Mouse (Mus musculus) forebrain, embryonic 16.5 days (tissue): ENCODE results near the gene March1. TPM values are rescaled to one million over a fixed set of nuclear protein-coding genes. Genes with fewer than 3 reads are reported as not detected.
"Not testable (repeated sequence)": the region's sequence is repeated elsewhere in the genome, so short reads cannot be mapped to it uniquely, and the experiment has no call there.

Experiments
- ATAC-seq: fragments of 200-750 bp; cut with Nextera tagmentation; 2 replicates; pipeline ENCODE4 v1.8.0; 2017; ENCODE audit warnings: mild to moderate bottlenecking, moderate library complexity
- H3K27ac ChIP-seq: fragments of 300-500 bp; sonication (generic); 2 replicates; pipeline ENCODE4 v1.5.1; 2014; ENCODE audit warnings: low read length, control low read depth
- H3K27me3 ChIP-seq: fragments of 300-500 bp; sonication (generic); replicated peaks from 2 replicates; pipeline ENCODE4 v1.6.1; 2014; ENCODE audit warnings: low read length; ENCODE audit not compliant: control insufficient read depth, insufficient read depth
- H3K36me3 ChIP-seq: fragments of 300-500 bp; sonication (generic); 2 replicates; pipeline ENCODE4 v1.6.1; 2014; ENCODE audit not compliant: control insufficient read depth, insufficient read depth
- H3K4me1 ChIP-seq: fragments of 300-500 bp; sonication (generic); replicated peaks from 2 replicates; pipeline ENCODE4 v1.6.1; 2014; ENCODE audit warnings: low read length; ENCODE audit not compliant: control insufficient read depth, insufficient read depth
- H3K4me2 ChIP-seq: fragments of 300-500 bp; sonication (generic); 2 replicates; pipeline ENCODE4 v1.6.1; 2014; ENCODE audit warnings: mild to moderate bottlenecking, low read length, control low read depth
- H3K4me3 ChIP-seq: fragments of 300-500 bp; sonication (generic); replicated peaks from 2 replicates; pipeline ENCODE4 v1.5.1; 2014; ENCODE audit warnings: mild to moderate bottlenecking, low read length, control low read depth
- H3K9ac ChIP-seq: fragments of 300-500 bp; sonication (generic); replicated peaks from 2 replicates; pipeline ENCODE4 v1.6.1; 2014; ENCODE audit warnings: low read depth, low read length, control low read depth
- H3K9me3 ChIP-seq: fragments of 300-500 bp; sonication (generic); 2 replicates; pipeline ENCODE4 v1.6.1; 2016; ENCODE audit warnings: low read length; ENCODE audit not compliant: control insufficient read depth
- WGBS: fragments of 180-500 bp; shearing (Covaris S2); extraction: QIAGEN DNeasy Blood & Tissue Kit; methylation state at CpG from one replicate; pipeline ENCODE4 v1.1.7; 2014; 5-methylcytosine and 5-hydroxymethylcytosine counted together
- polyA plus RNA-seq: library from polyadenylated mRNA; unstranded; fragments of >200 nt; fragmentation: Nextera tagmentation; extraction: Ambion mirVana; gene quantifications from 2 replicates; pipeline ENCODE4 v1.2.1, GENCODE M21; 2015

March1 gene
- polyA plus RNA-seq, 1 experiment from 2014 or later: 38.1 TPM

GRCm38 (mm10) chr8:66406596-66407361, 789.1 kb downstream of the March1 start:
- Histone ChIP-seq H3K9ac (no peak overlapping the region), H3K27ac (no peak overlapping the region), H3K27me3 (no peaks in the 10 kb centered on the region), H3K9me3 (no peaks in the 10 kb centered on the region), H3K4me3 (no peak overlapping the region), H3K4me1 (no peaks in the 10 kb centered on the region), H3K4me2 (no peak overlapping the region), H3K36me3 (no peaks in the 10 kb centered on the region)
- ATAC-seq: no peak
- 90% methylated on average over 6 of the region's 6 CpGs for WGBS

GRCm38 (mm10) chr8:66410080-66410615, 792.4 kb downstream of the March1 start:
- no peaks in the 10 kb centered on the region for H3K27me3 ChIP-seq
- H3K27ac ChIP-seq: no peak overlapping the region
- H3K4me3 ChIP-seq: no peak overlapping the region
- no peaks in the 10 kb centered on the region for H3K4me1 ChIP-seq
- no peak overlapping the region for H3K4me2 ChIP-seq
- no peaks in the 10 kb centered on the region for H3K9me3 ChIP-seq
- WGBS: 84% methylated on average over 9 of the region's 9 CpGs
- H3K36me3 ChIP-seq: no peaks in the 10 kb centered on the region
- H3K9ac ChIP-seq: no peak overlapping the region
- ATAC-seq: no peak

- WGBS: 43% methylated on average over 2 of the region's 2 CpGs
- Histone ChIP-seq H3K27me3 (no peaks in the 10 kb centered on the region), H3K9ac (no peak overlapping the region), H3K36me3 (no peaks in the 10 kb centered on the region), H3K4me2 (no peak overlapping the region), H3K4me1 (no peaks in the 10 kb centered on the region), H3K27ac (no peak overlapping the region), H3K4me3 (no peak overlapping the region), H3K9me3 (no peaks in the 10 kb centered on the region)
- ATAC-seq: no peak
Observed at GRCm38 (mm10) chr8:66413101-66413500, 795.4 kb downstream of the March1 start.

GRCm38 (mm10) chr8:66415234-66415633, 797.5 kb downstream of the March1 start:
- no peak for ATAC-seq
- 93% methylated on average over 2 of the region's 2 CpGs for WGBS

GRCm38 (mm10) chr8:66417591-66417990, 799.9 kb downstream of the March1 start:
- not testable (repeated sequence) for H3K9ac ChIP-seq, H3K4me2 ChIP-seq, H3K27me3 ChIP-seq, H3K27ac ChIP-seq, H3K4me1 ChIP-seq, H3K4me3 ChIP-seq, ATAC-seq, H3K36me3 ChIP-seq, H3K9me3 ChIP-seq
- 88% methylated on average over 4 of the region's 4 CpGs for WGBS

More at GRCm38 (mm10) chr8:66415234-66415633, 797.5 kb downstream of the March1 start:
- H3K27me3 ChIP-seq: no peaks in the 10 kb centered on the region
- H3K9ac ChIP-seq: no peak overlapping the region
- H3K4me2 ChIP-seq: no peak overlapping the region
- no peak overlapping the region for H3K4me3 ChIP-seq
- no peaks in the 10 kb centered on the region for H3K9me3 ChIP-seq
- no peaks in the 10 kb centered on the region for H3K36me3 ChIP-seq
- H3K27ac ChIP-seq: no peak overlapping the region
- H3K4me1 ChIP-seq: no peaks in the 10 kb centered on the region

- no peak for ATAC-seq
- no peak overlapping the region for H3K4me3 ChIP-seq
- H3K9ac ChIP-seq: no peak overlapping the region
- H3K27me3 ChIP-seq: no peaks in the 10 kb centered on the region
- no peaks in the 10 kb centered on the region for H3K4me1 ChIP-seq
- no peak overlapping the region for H3K27ac ChIP-seq
- 72% methylated on average over 2 of the region's 2 CpGs for WGBS
- no peaks in the 10 kb centered on the region for H3K36me3 ChIP-seq
- no peaks in the 10 kb centered on the region for H3K9me3 ChIP-seq
- H3K4me2 ChIP-seq: no peak overlapping the region
Observed at GRCm38 (mm10) chr8:66430639-66431038, 812.9 kb downstream of the March1 start.

- Histone ChIP-seq H3K4me1 (no peaks in the 10 kb centered on the region), H3K4me2 (no peak overlapping the region), H3K9me3 (no peaks in the 10 kb centered on the region), H3K36me3 (no peaks in the 10 kb centered on the region), H3K9ac (no peak overlapping the region), H3K27ac (no peak overlapping the region), H3K4me3 (no peak overlapping the region), H3K27me3 (no peaks in the 10 kb centered on the region)
- ATAC-seq: no peak
Observed at GRCm38 (mm10) chr8:66433577-66433976, 815.9 kb downstream of the March1 start.

- Histone ChIP-seq H3K9ac (no peak overlapping the region), H3K4me2 (no peak overlapping the region), H3K4me1 (no peaks in the 10 kb centered on the region), H3K4me3 (no peak overlapping the region), H3K27ac (no peak overlapping the region), H3K36me3 (no peaks in the 10 kb centered on the region), H3K27me3 (no peaks in the 10 kb centered on the region), H3K9me3 (no peaks in the 10 kb centered on the region)
- no peak for ATAC-seq
- WGBS: 86% methylated on average over 1 of the region's 1 CpGs
Observed at GRCm38 (mm10) chr8:66436804-66437203, 819.1 kb downstream of the March1 start.

- no peaks in the 10 kb centered on the region for H3K4me1 ChIP-seq
- no peak overlapping the region for H3K27ac ChIP-seq
- 85% methylated on average over 3 of the region's 3 CpGs for WGBS
- no peak for ATAC-seq
- no peak overlapping the region for H3K9ac ChIP-seq
- H3K4me3 ChIP-seq: no peak overlapping the region
- H3K36me3 ChIP-seq: no peaks in the 10 kb centered on the region
- no peaks in the 10 kb centered on the region for H3K9me3 ChIP-seq
- no peaks in the 10 kb centered on the region for H3K27me3 ChIP-seq
- no peak overlapping the region for H3K4me2 ChIP-seq
Observed at GRCm38 (mm10) chr8:66437929-66438328, 820.2 kb downstream of the March1 start.
